Mouse (Mus musculus) bone marrow macrophage, adult 2 months (primary cell): ENCODE data around the gene Ctnnd2.

ENCODE experiments used
- CTCF ChIP-seq: IDR thresholded peaks from 2 replicates; pipeline ENCODE4 v1.5.1; 2012; ENCODE audit warnings: low read depth, mild to moderate bottlenecking, low read length, moderate library complexity
- POLR2A ChIP-seq: IDR thresholded peaks from 2 replicates; pipeline ENCODE4 v1.6.1; 2012; ENCODE audit warnings: mild to moderate bottlenecking, low read depth, low read length, borderline replicate concordance

- TF ChIP-seq CTCF: no peak
- no peak for TF ChIP-seq POLR2A
Measured at GRCm38 (mm10) chr15:30718811-30719210, 546.4 kb downstream of the Ctnnd2 start.
